Mouse (Mus musculus) forebrain, embryonic 11.5 days (tissue): ENCODE measurements around the gene Rabep2. TPM values are rescaled to one million over a fixed set of nuclear protein-coding genes. Genes with fewer than 3 reads are reported as not detected.

ENCODE experiments used
- ATAC-seq: fragments of 200-750 bp; cut with Nextera tagmentation; replicated peaks from 2 replicates; pipeline ENCODE4 v1.8.0; 2017; ENCODE audit warnings: moderate TSS enrichment; ENCODE audit not compliant: low FRiP score
- DNase-seq: peaks from one replicate; pipeline ENCODE4 v3.0.0-alpha.2; 2017; ENCODE audit warnings: low spot score
- H3K27ac ChIP-seq: fragments of 300-500 bp; sonication (generic); 2 replicates; pipeline ENCODE4 v1.5.1; 2014; ENCODE audit warnings: low read depth, low read length
- H3K27me3 ChIP-seq: fragments of 300-500 bp; sonication (generic); 2 replicates; pipeline ENCODE4 v1.6.1; 2014; ENCODE audit warnings: mild to moderate bottlenecking, low read length, mixed read lengths; ENCODE audit not compliant: control insufficient read depth, insufficient read depth
- H3K36me3 ChIP-seq: fragments of 300-500 bp; sonication (generic); 2 replicates; pipeline ENCODE4 v1.6.1; 2014; ENCODE audit warnings: mild to moderate bottlenecking, low read length, moderate library complexity, mixed read lengths; ENCODE audit not compliant: control insufficient read depth, insufficient read depth
- H3K4me1 ChIP-seq: fragments of 300-500 bp; sonication (generic); replicated peaks from 2 replicates; pipeline ENCODE4 v1.6.1; 2014; ENCODE audit warnings: low read length, mixed read lengths; ENCODE audit not compliant: control insufficient read depth, insufficient read depth
- H3K4me2 ChIP-seq: fragments of 300-500 bp; sonication (generic); 2 replicates; pipeline ENCODE4 v1.6.1; 2014; ENCODE audit warnings: low read depth, mild to moderate bottlenecking, low read length, moderate library complexity, mixed read lengths; ENCODE audit not compliant: severe bottlenecking
- H3K4me3 ChIP-seq: fragments of 300-500 bp; sonication (generic); 2 replicates; pipeline ENCODE4 v1.5.1; 2014; ENCODE audit warnings: low read depth, low read length
- H3K9ac ChIP-seq: fragments of 300-500 bp; sonication (generic); 2 replicates; pipeline ENCODE4 v1.6.1; 2014; ENCODE audit warnings: low read length
- H3K9me3 ChIP-seq: fragments of 300-500 bp; sonication (generic); 2 replicates; pipeline ENCODE4 v1.6.1; 2016; ENCODE audit warnings: low read length, mixed read lengths; ENCODE audit not compliant: control insufficient read depth
- WGBS: fragments of 180-500 bp; shearing (Covaris S2); extraction: QIAGEN DNeasy Blood & Tissue Kit; methylation state at CpG from one replicate; pipeline ENCODE4 v1.1.7; 2014; 5-methylcytosine and 5-hydroxymethylcytosine counted together
- polyA plus RNA-seq: library from polyadenylated mRNA; unstranded; fragments of >200 nt; fragmentation: Nextera tagmentation; extraction: Ambion mirVana; gene quantifications from 2 replicates; pipeline ENCODE4 v1.2.1, GENCODE M21; 2014

Gene Rabep2
- polyA plus RNA-seq, 1 experiment from 2014 or later: 24.8 TPM

- H3K9ac ChIP-seq: no peak overlapping the region
- no peak overlapping the region for H3K4me2 ChIP-seq
- ATAC-seq (no peak), DNase-seq (no peak)
- H3K9me3 ChIP-seq: no peaks in the 10 kb centered on the region
- H3K27ac ChIP-seq: no peak overlapping the region
- no peaks in the 10 kb centered on the region for H3K36me3 ChIP-seq
- no peak overlapping the region for H3K4me3 ChIP-seq
- 93% methylated on average over 10 of the region's 10 CpGs for WGBS
- H3K27me3 ChIP-seq: no peaks in the 10 kb centered on the region
- H3K4me1 ChIP-seq: no peaks in the 10 kb centered on the region
Measured at GRCm38 (mm10) chr7:126443997-126444396, 15.4 kb downstream of the Rabep2 start.

GRCm38 (mm10) chr7:126444536-126444935 lies 16.0 kb downstream of the Rabep2 start:
- Histone ChIP-seq H3K4me1 (no peaks in the 10 kb centered on the region), H3K27me3 (no peaks in the 10 kb centered on the region), H3K9ac (no peak overlapping the region), H3K27ac (no peak overlapping the region), H3K4me2 (no peak overlapping the region), H3K4me3 (no peak overlapping the region), H3K36me3 (no peaks in the 10 kb centered on the region), H3K9me3 (no peaks in the 10 kb centered on the region)
- no peak for ATAC-seq
- WGBS: 93% methylated on average over 9 of the region's 9 CpGs
- no peak for DNase-seq

DNA sequence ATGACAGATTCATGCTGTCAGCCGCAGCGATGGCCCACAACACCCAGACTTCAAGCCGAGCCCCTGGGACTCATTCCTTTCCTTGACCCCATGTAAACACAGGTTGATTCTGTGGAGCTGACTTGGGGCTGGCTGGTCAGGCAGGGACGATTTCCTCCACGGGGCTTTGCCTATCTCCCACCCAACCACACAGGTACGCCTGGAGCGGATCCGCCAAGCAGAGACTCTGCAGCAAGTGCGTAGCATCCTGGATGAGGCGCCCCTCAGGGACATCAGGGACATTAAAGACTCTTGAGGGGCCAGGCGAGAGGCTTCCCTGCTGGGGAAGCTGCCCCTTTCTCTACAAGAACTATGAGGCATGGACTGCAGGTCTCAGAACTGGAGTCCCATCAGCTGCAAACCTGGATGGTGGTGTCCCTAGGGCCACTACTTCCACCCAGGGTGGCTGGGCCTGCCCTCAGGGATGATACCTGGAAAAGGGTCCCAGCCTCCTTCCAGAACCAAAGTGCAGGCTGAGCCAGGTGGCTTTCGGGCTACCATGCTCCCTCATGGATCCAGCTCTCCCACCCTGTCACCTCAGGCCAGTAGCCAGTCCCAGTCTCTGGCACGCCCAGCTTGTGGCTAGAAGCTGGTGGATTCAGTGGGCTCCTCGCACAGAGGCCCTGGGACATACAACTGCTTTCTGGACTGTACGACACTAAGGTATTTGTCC lies 16.7 kb downstream of the Rabep2 start:
- no peaks in the 10 kb centered on the region for H3K36me3 ChIP-seq
- no peak for DNase-seq
- no peaks in the 10 kb centered on the region for H3K4me1 ChIP-seq
- ATAC-seq: no peak
- no peak overlapping the region for H3K4me2 ChIP-seq
- H3K9me3 ChIP-seq: no peaks in the 10 kb centered on the region
- H3K27me3 ChIP-seq: no peaks in the 10 kb centered on the region
- no peak overlapping the region for H3K27ac ChIP-seq
- H3K9ac ChIP-seq: no peak overlapping the region
- WGBS: 93% methylated on average over 15 of the region's 15 CpGs
- H3K4me3 ChIP-seq: no peak overlapping the region

DNA sequence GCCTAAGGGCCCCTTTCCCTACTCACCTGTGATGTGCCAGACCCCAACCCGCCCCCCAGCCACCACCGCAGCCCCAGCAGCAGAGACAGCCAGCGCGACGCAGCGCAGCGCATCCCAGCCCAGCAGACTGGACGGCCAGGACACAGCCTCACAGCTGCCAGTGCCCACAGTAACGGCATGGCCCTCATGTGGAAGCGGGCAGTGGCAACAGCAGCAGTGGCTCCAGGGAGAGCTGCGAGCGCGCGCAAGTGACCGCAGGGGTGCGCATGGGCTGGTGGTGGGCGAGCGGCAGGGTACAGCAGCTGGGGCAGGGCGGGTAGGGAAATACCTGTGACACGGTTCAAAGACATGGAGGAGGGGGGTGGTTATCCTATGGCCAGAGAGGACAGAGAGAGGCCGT lies 17.7 kb downstream of the Rabep2 start:
- no peak for ATAC-seq
- Histone ChIP-seq H3K27ac (no peak overlapping the region), H3K9ac (no peak overlapping the region), H3K4me1 (no peaks in the 10 kb centered on the region), H3K27me3 (no peaks in the 10 kb centered on the region), H3K36me3 (no peaks in the 10 kb centered on the region), H3K4me3 (no peak overlapping the region), H3K4me2 (no peak overlapping the region), H3K9me3 (no peaks in the 10 kb centered on the region)
- WGBS: 93% methylated on average over 21 of the region's 21 CpGs
- no peak for DNase-seq

DNA sequence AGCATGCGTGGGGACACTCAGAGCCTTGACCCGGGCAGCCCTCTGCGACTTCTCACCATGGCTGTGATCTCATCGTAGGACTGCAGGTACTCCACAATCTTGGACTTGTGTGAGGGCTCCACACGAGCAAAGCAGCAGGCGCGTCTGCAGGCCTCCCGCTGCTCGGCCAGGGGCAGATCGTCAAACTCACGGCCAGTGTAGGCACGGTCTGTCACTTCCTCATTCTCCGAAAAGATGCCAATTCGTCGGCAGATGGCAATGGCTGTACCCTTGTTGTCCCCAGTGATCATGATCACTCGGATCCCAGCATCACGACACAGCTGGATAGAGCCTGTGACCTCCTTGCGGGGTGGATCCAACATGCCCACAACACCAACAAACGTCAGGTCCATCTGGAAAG lies 19.9 kb downstream of the Rabep2 start:
- ATAC-seq (no peak), DNase-seq (no peak)
- WGBS: 95% methylated on average over 19 of the region's 19 CpGs
- H3K4me3 ChIP-seq: no peak overlapping the region
- H3K27ac ChIP-seq: no peak overlapping the region
- H3K9me3 ChIP-seq: no peaks in the 10 kb centered on the region
- no peaks in the 10 kb centered on the region for H3K36me3 ChIP-seq
- H3K4me1 ChIP-seq: no peaks in the 10 kb centered on the region
- no peak overlapping the region for H3K4me2 ChIP-seq
- no peaks in the 10 kb centered on the region for H3K27me3 ChIP-seq
- H3K9ac ChIP-seq: no peak overlapping the region

GRCm38 (mm10) chr7:126449991-126450390 lies 21.4 kb downstream of the Rabep2 start:
- 93% methylated on average over 18 of the region's 18 CpGs for WGBS
- H3K9ac ChIP-seq: no peak overlapping the region
- no peaks in the 10 kb centered on the region for H3K9me3 ChIP-seq
- no peaks in the 10 kb centered on the region for H3K4me1 ChIP-seq
- no peak overlapping the region for H3K4me2 ChIP-seq
- DNase-seq (no peak), ATAC-seq (no peak)
- H3K27me3 ChIP-seq: no peaks in the 10 kb centered on the region
- H3K36me3 ChIP-seq: no peaks in the 10 kb centered on the region
- no peak overlapping the region for H3K27ac ChIP-seq
- no peak overlapping the region for H3K4me3 ChIP-seq

GRCm38 (mm10) chr7:126450641-126451040 lies 22.1 kb downstream of the Rabep2 start:
- ATAC-seq (no peak), DNase-seq (no peak)
- Histone ChIP-seq H3K9ac (no peak overlapping the region), H3K27me3 (no peaks in the 10 kb centered on the region), H3K4me2 (no peak overlapping the region), H3K4me3 (no peak overlapping the region), H3K27ac (no peak overlapping the region), H3K36me3 (no peaks in the 10 kb centered on the region), H3K9me3 (no peaks in the 10 kb centered on the region), H3K4me1 (no peaks in the 10 kb centered on the region)
- WGBS: 90% methylated on average over 6 of the region's 6 CpGs

GRCm38 (mm10) chr7:126452244-126452643 lies 23.7 kb downstream of the Rabep2 start:
- DNase-seq (no peak), ATAC-seq (no peak)
- H3K27ac ChIP-seq: no peak overlapping the region
- 89% methylated on average over 3 of the region's 3 CpGs for WGBS
- no peak overlapping the region for H3K4me2 ChIP-seq
- H3K27me3 ChIP-seq: no peaks in the 10 kb centered on the region
- H3K9ac ChIP-seq: no peak overlapping the region
- no peaks in the 10 kb centered on the region for H3K36me3 ChIP-seq
- no peaks in the 10 kb centered on the region for H3K9me3 ChIP-seq
- H3K4me1 ChIP-seq: no peaks in the 10 kb centered on the region
- no peak overlapping the region for H3K4me3 ChIP-seq

DNA sequence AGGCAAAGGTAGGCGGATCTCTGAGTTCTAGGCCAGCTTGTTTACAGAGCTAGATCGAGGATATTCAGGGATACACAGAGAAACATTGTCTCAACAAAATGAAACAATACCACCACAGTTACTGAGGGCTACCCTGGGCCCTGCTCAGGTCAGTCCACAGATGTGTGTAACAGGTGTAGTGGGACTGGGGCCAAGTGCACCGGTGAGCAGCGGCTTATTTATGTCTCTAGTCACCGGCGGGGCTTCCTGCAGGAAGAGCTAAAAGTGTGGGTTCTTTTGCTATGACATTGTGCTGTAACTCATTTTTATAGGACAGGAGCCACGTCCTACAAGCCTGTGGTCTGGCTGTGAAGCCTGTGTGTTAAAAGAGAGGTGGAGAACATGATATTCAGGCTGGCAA lies 25.3 kb downstream of the Rabep2 start:
- no peak overlapping the region for H3K9ac ChIP-seq
- H3K27ac ChIP-seq: no peak overlapping the region
- ATAC-seq: no peak
- no peaks in the 10 kb centered on the region for H3K4me1 ChIP-seq
- no peak for DNase-seq
- H3K36me3 ChIP-seq: no peaks in the 10 kb centered on the region
- H3K4me2 ChIP-seq: no peak overlapping the region
- WGBS: 86% methylated on average over 7 of the region's 7 CpGs
- H3K9me3 ChIP-seq: no peaks in the 10 kb centered on the region
- H3K4me3 ChIP-seq: no peak overlapping the region
- H3K27me3 ChIP-seq: no peaks in the 10 kb centered on the region
